Mouse (Mus musculus) G1E-ER4 (cell line): ENCODE data around the gene Rplp0. TPM values are rescaled to one million over a fixed set of nuclear protein-coding genes. Genes with fewer than 3 reads are reported as not detected.

ENCODE experiments used
- GATA1 ChIP-seq: IDR thresholded peaks from one replicate; pipeline ENCODE4 v1.8.0; 2012; ENCODE audit warnings: low read length, inconsistent platforms
- polyA plus RNA-seq: library from polyadenylated mRNA; stranded (reverse); fragments of >175 nt; gene quantifications from 2 replicates; pipeline ENCODE4 v1.2.3, GENCODE M21; 2012

The Rplp0 gene
- polyA plus RNA-seq: 976 and 1,161 TPM in 2 replicates

- TF ChIP-seq GATA1: no peak
These were observed at the start of gene Rplp0 for GRCm38 (mm10) chr5:115559237-115560101. TSS of gene Rplp0 (plus strand) at chr5:115559467.

GRCm38 (mm10) chr5:115509790-115510689, 49.2 kb upstream of the Rplp0 start:
- no peak for TF ChIP-seq GATA1

DNA sequence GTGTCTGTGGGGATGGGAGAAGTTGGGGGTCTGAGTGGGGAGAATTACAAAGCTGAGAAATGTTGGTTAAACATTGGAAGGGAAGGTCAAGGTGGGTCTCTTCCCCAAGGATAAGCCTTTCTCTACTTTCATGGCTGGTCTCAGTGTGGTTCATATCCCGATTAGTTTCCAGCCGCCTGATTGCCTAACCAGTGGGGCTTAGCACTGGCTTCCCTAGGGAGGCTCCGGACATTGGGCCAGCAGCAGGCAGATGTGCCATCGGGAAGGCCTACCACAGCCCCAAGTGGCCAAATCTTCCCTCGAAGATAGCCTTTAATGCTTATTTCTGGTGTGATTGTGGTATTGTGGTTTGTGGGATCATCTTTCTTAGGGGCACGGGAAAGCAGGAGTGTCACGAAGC, 46.9 kb upstream of the Rplp0 start:
- no peak for TF ChIP-seq GATA1

DNA sequence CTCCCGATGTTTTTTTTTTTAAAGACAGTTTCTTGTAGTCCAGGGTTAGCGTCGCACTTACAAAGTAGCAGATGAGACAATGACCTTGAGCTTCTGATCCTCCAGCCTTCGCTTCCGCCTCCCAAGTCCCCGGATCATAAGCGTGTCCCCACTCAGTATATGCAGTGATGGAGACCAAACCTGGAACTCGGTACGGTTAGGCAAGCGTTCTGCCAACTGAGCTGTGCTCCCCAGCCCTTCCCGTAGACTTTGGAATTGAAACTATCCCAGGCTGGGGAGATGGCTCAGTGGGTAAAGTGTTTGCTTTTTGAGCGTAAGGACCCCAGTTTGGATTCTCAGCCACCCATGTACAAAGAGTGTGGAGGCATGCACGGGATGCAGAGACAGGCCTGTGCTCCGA, 46.0 kb upstream of the Rplp0 start:
- no peak for TF ChIP-seq GATA1

GRCm38 (mm10) chr5:115513721-115514120, 45.5 kb upstream of the Rplp0 start:
- no peak for TF ChIP-seq GATA1

GRCm38 (mm10) chr5:115514346-115514745, 44.9 kb upstream of the Rplp0 start:
- TF ChIP-seq GATA1: no peak

GRCm38 (mm10) chr5:115514896-115515587, 44.2 kb upstream of the Rplp0 start:
- TF ChIP-seq GATA1: no peak

DNA sequence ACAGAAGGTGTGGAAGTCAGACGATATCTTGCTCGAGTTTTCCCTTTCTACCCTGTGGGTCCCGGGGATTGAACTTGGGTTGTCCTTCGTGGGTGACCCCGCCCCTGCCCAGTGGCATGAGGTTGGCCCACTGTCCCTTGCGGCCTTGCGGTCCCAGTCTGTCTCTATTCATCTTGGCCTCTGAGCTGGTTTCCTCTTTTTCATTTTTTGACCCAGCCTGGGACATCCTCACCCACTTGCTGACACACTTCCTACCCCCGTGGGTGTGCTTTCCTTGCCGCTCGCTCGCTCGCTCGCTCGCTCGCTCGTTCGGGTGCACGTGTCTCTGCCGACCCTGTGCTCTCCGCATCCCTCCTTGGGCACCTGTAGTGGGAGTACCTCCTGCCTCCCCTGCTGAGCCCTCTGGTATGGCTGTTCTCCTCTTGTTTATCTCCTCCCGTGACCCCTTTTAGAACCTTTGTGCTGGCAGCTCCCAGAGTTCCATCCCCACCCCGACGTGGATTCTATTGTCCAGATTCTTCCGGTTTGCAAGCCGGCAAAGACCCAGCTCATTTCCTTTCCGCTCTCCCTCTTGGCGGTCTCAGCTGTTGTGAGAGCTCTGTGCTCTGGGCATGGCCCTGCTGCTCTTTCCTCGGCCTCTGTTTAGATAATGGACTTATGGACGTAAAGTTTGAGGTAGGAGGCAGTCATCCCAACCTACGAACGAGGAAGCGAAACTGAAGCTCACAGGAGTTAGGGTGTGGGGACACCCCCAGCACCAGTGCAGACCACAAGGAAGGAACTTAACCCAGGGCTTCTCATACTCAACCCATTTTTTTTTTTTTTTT, 43.0 kb upstream of the Rplp0 start:
- no peak for TF ChIP-seq GATA1

GRCm38 (mm10) chr5:115516908-115517307, 42.4 kb upstream of the Rplp0 start:
- no peak for TF ChIP-seq GATA1

DNA sequence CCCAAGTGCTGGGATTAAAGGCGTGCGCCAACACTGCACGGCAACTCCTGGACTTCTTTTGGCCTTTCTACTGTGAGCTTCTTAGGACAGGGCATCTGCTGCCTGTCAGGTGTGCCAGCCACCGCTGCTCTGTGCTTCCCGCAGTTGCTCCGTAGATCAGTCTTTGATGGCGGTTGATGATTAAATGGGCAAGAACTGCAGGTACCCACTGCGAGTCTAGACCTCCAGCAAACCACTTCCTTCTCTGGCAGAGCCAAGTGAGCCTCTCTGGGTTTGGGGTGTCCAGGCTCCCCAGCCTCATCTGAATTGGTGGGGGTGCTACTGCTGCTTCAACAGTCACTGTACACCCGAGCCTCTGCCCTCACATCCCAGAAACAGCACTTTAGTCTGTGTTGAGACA, 41.8 kb upstream of the Rplp0 start:
- no peak for TF ChIP-seq GATA1

DNA sequence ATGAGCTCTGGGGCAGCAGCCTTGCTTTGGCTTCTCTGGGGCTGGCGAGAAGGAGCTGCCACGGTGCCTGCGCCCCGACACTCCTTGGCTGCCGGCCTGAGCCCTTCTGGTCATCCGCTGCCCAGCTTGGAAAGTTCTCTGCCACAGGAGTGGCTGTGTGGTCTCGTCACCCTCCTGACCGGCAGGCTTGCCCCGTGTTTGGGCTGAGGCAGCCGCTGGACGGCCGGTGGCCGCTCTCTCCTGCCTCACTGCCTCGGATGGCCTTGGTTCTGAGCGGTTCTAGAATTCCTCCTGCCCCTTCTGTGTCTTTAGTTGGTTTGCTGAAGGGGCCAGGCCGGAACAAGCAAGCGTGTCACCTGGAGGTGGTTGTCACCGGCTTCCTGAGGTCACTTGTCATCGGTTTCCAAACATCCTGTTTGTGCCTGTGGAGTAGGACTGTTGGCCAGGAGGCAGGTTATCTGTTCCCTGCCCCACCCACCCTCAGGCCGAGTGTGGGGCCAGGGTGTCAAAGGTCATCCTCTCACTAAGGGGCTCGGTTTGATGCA, 38.9 kb upstream of the Rplp0 start:
- TF ChIP-seq GATA1: no peak

DNA sequence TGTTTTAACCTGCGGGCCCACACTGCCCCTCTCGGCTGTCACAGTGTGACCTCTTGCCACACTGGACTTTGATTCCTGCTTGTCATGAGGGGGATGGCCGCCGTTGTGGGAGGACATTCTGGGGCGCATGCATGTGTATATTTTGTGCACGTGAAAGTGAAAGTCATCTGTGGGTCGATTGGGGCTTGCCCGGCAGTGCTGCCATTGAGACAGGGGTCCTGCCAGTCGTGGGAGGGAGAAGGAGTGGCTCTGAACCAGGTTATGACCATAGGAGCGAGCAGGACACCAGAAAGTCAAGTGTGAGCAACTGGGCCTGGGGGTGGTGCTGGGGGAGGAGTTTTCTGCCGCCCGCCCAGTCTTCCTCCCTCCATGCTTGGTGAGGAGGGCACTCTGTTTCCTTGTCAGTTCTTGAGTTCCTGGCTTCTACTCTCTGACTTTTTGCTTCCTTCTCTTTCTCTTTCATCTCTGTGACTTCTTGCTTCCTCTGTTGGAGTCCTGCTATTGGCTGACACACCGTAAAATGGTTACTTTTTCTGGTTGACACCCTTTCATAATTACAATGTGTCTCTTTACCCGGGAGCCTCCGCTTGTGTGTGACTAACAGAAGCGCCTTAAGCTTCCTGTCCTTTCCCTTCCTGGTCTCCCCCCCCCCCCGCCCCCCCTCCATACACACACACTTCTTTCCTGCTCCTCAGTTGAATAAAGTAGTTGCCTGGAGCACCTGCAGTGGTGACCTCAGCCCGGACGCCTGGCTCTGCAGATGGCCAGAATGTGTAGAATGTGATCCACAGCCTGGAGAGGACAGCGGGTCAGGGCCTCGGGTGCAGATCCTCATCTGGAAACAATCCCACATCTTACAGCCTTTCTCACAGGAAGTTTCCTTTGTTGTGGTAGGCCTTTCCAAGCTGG, 37.5 kb upstream of the Rplp0 start:
- TF ChIP-seq GATA1: no peak

DNA sequence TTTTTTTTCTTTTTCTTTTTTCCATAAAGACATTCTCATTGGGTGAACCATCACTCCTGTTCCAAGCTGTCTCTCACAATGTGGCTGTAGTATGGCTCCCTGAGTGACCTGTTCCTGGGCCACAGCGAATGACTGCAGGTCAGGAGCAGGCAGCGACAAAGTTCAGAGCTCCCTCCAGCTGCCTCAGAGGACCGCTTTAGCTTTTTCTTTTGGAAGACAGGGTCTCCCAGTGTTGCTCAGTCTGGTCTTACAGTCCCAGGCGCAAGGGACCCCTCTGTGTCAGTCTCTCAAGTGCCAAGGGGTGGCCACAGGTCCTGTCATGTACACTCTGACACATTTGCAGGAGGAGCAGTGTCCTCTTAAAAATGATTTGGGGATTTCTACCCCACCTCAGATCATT, 36.7 kb upstream of the Rplp0 start:
- no peak for TF ChIP-seq GATA1

DNA sequence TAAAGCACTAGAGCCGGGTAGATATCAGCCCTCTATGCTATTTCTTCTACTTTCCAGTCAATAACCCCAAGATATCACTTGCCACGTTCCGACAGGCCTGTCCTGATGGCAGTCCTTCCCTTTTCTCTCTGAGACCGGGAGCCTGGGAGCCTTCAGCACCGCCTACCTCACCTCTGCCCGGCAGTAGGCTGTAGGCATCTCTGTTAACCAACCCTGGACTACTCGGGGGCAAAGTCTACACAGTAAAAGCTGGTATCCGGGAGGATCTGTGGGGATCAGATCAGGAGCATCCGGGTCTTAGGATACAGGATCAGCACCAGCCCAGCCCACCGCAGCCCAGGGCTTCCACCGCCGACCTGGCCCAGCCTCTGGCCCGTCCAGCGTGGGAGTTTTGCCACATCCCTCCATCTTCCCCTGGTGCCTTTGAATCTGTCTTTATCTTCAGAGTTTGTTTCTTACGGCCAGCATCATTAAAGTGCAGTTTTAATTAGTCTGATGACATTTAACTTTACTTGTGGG, 36.2 kb upstream of the Rplp0 start:
- no peak for TF ChIP-seq GATA1
